Mouse (Mus musculus): ENCODE results near the gene Ap1g2.

DNA sequence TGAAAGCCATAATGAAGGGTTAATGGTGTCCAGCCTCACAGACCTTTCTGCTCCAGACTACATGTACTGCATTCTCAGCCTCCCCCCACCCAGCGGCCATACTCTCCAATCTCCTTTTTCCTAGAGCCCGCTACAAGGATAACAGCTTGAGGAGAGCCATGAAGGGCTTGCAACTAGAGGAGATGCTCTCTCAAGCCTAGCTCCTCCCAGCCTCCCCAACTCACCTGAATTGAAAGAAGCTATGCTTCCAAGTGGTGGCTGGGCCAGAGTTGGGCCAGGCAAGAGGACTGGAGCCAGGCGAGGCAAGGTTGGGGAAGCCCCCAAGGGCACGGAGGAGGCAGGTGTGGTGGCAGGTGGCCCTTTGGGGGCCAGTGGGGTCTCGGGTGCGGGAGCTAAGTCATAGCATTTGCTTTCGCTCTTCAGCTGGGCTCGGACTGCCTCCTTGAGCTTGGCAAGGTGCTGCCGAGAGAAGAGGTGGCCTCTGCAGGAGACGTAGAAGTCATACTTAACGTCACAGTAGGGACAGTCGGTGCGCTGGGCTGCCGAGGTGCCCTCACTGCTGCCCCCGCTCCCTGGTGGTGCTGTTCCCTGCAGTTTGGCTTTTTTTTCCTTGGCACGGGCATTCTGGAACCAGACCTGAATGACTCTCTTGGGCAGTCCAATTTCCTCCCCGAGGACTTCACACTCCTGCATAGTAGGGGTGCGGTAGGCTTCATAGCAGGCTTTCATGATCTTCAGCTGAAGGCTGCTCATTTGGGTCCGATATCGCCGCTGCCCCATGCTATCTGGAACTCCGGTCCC, 42.6 kb downstream of the Ap1g2 start:
- TF ChIP-seq CTCF (IDR thresholded peaks at IDR 0.05; ENCODE audit: low read depth): no peak
- TF ChIP-seq EP300 (IDR thresholded peaks at IDR 0.05; ENCODE audit: low read depth): no peak
